Comparison of ENCODE assay signal across 8 mouse cellular contexts in genomic region chr9:123237739-123238138, GRCm38 (mm10). TPM values are rescaled to one million over a fixed set of nuclear protein-coding genes. Genes with fewer than 3 reads are reported as not detected.
DNase-seq lines count a peak whose midpoint lies in the region; ATAC-seq and TF ChIP-seq lines count a peak whose summit lies in the region.

No protein-coding gene starts in this region.

- H3K9ac ChIP-seq in hindbrain, embryonic 15.5 days, result no peak overlapping the region
- H3K9ac ChIP-seq in hindbrain, embryonic 16.5 days (ENCODE audit: low read depth, low read length), result no peak overlapping the region
- peak overlapping the region; percentile 58; the same call in 1 of the 2 replicates for H3K9ac ChIP-seq in liver, adult 2 months (ENCODE audit: low read depth, low read length)

- no peak for TF ChIP-seq CTCF in liver, adult 2 months (IDR thresholded peaks at IDR 0.05; ENCODE audit: low read depth, low read length)

- TF ChIP-seq POLR2A in liver, adult 2 months (IDR thresholded peaks at IDR 0.05; ENCODE audit: extremely low read depth, insufficient read depth, low read length), result no peak

- H3K4me1 ChIP-seq in hindbrain, embryonic 15.5 days (replicated peaks), result peaks cover 7% of the 10 kb centered on the region
- peaks cover 2% of the 10 kb centered on the region for H3K4me1 ChIP-seq in hindbrain, embryonic 16.5 days (ENCODE audit: control insufficient read depth, insufficient read depth, low read depth, low read length)
- H3K4me1 ChIP-seq in liver, adult 2 months (ENCODE audit: control insufficient read depth, insufficient read depth, low read length), result no peaks in the 10 kb centered on the region

- H3K4me2 ChIP-seq in hindbrain, embryonic 15.5 days, result no peak overlapping the region
- H3K4me2 ChIP-seq in hindbrain, embryonic 16.5 days (ENCODE audit: low read length), result no peak overlapping the region

- WGBS in hindbrain, embryonic 15.5 days, result 42% methylated on average over 2 of the region's 2 CpGs
- 37% methylated on average over 2 of the region's 2 CpGs for WGBS in hindbrain, embryonic 16.5 days
- WGBS in liver, adult 2 months, result 61% methylated on average over 2 of the region's 2 CpGs

- ATAC-seq in hindbrain, embryonic 15.5 days (ENCODE audit: low FRiP score, low read depth), result no peak
- no peak; the same call in 1 of the 2 replicates for ATAC-seq in hindbrain, embryonic 16.5 days
- peak; percentile 71 for ATAC-seq in common myeloid progenitor, adult 5-6 weeks (replicated peaks; ENCODE audit: low read depth, poor library complexity, severe bottlenecking)

- peak overlapping the region; percentile 55; the same call in 1 of the 2 replicates for H3K27ac ChIP-seq in hindbrain, embryonic 15.5 days (replicated peaks)
- no peak overlapping the region for H3K27ac ChIP-seq in hindbrain, embryonic 16.5 days (ENCODE audit: low read depth, low read length)
- H3K27ac ChIP-seq in liver, adult 2 months (replicated peaks; ENCODE audit: insufficient read depth, low read depth, low read length), result peak overlapping the region; percentile 89

- H3K36me3 ChIP-seq in hindbrain, embryonic 15.5 days, result no peaks in the 10 kb centered on the region
- H3K36me3 ChIP-seq in hindbrain, embryonic 16.5 days (ENCODE audit: control insufficient read depth, insufficient read depth, low read length), result no peaks in the 10 kb centered on the region
- no peaks in the 10 kb centered on the region for H3K36me3 ChIP-seq in liver, adult 2 months (ENCODE audit: control insufficient read depth, insufficient read depth, low read length)

- intact Hi-C loops in heart, postnatal 36 days (cut with DNase I), result no loop called here

- no peak overlapping the region for H3K4me3 ChIP-seq in hindbrain, embryonic 15.5 days
- no peak overlapping the region for H3K4me3 ChIP-seq in hindbrain, embryonic 16.5 days (ENCODE audit: low read length)
- H3K4me3 ChIP-seq in liver, adult 2 months (ENCODE audit: insufficient read depth, low read depth, low read length), result no peak overlapping the region

- H3K27me3 ChIP-seq in hindbrain, embryonic 15.5 days, result no peaks in the 10 kb centered on the region
- no peaks in the 10 kb centered on the region for H3K27me3 ChIP-seq in hindbrain, embryonic 16.5 days (replicated peaks; ENCODE audit: control insufficient read depth, insufficient read depth, low read length)
- no peaks in the 10 kb centered on the region for H3K27me3 ChIP-seq in liver, adult 2 months (ENCODE audit: control insufficient read depth, insufficient read depth, low read length)

- H3K9me3 ChIP-seq in hindbrain, embryonic 15.5 days, result no peaks in the 10 kb centered on the region
- H3K9me3 ChIP-seq in hindbrain, embryonic 16.5 days (ENCODE audit: control insufficient read depth, low read length), result no peaks in the 10 kb centered on the region

- peak; percentile 35 to 45 for DNase-seq in heart, postnatal 36 days
- DNase-seq in liver, adult 2 months (ENCODE audit: extremely low read depth, low read depth, low spot score), result no peak
- DNase-seq in testis, postnatal 10 days (ENCODE audit: low spot score), result peak; percentile 54
- no peak for DNase-seq in layer of hippocampus, adult 9-10 months (ENCODE audit: low spot score)
- DNase-seq in cerebellum, postnatal 14 days, result no peak

- H3K79me2 ChIP-seq in liver, adult 2 months (ENCODE audit: control insufficient read depth, insufficient read depth, low read length), result no peaks in the 10 kb centered on the region

RNA-seq across cellular contexts. Expression of gene Cdcp1, which starts 21.9 kb away (rescaled TPM):
- polyA plus RNA-seq in hindbrain, embryonic 15.5 days (2015; fragmentation: Nextera tagmentation; extraction: Ambion mirVana), result 0.13 and 0.21 TPM in 2 replicates
- 0.11 and 0.24 TPM in 2 replicates for polyA plus RNA-seq in hindbrain, embryonic 16.5 days (2015; fragmentation: Nextera tagmentation; extraction: Ambion mirVana)
- total RNA-seq in common myeloid progenitor, adult 5-6 weeks (2017), result 0.27 and 0.39 TPM in 2 replicates
- total RNA-seq in heart, postnatal 36 days (2021), result under 1 TPM; 0.11 to 0.17 TPM
- 2.6 and 3.1 TPM in 2 replicates for total RNA-seq in liver, adult 2 months (2014; rRNA removed)
- polyA plus RNA-seq in liver, adult 2 months (2012; rRNA removed), result 4.0 and 4.3 TPM in 2 replicates

RNA-seq across cellular contexts. Expression of gene Tmem158, which starts 22.8 kb away (rescaled TPM):
- 45.3 and 53.2 TPM in 2 replicates for polyA plus RNA-seq in hindbrain, embryonic 15.5 days (2015; fragmentation: Nextera tagmentation; extraction: Ambion mirVana)
- 25.3 and 32.3 TPM in 2 replicates for polyA plus RNA-seq in hindbrain, embryonic 16.5 days (2015; fragmentation: Nextera tagmentation; extraction: Ambion mirVana)
- total RNA-seq in common myeloid progenitor, adult 5-6 weeks (2017), result 1.6 and 1.8 TPM in 2 replicates
- 1 to 10 TPM; 6.4 to 7.7 TPM for total RNA-seq in heart, postnatal 36 days (2021)
- 0.09 and 0.40 TPM in 2 replicates for total RNA-seq in liver, adult 2 months (2014; rRNA removed)
- polyA plus RNA-seq in liver, adult 2 months (2012; rRNA removed), result 0.76 and 0.83 TPM in 2 replicates

Comparison
In these comparisons a context has a peak if more than half of its experiments do, and no peak if none do; other contexts are left out.
1. DNase-seq: peak in heart, postnatal 36 days (2 of 2) and testis, postnatal 10 days (single experiment); none in liver, adult 2 months (single experiment), layer of hippocampus, adult 9-10 months (single experiment) and cerebellum, postnatal 14 days (0 of 2).